Mouse (Mus musculus) kidney, postnatal 14 days (tissue): ENCODE data around the gene Mylk3.

Experiments
- DNase-seq: peaks from one replicate; pipeline ENCODE4 v3.0.0; 2022; ENCODE audit warnings: mixed read lengths

Mylk3 gene

DNA sequence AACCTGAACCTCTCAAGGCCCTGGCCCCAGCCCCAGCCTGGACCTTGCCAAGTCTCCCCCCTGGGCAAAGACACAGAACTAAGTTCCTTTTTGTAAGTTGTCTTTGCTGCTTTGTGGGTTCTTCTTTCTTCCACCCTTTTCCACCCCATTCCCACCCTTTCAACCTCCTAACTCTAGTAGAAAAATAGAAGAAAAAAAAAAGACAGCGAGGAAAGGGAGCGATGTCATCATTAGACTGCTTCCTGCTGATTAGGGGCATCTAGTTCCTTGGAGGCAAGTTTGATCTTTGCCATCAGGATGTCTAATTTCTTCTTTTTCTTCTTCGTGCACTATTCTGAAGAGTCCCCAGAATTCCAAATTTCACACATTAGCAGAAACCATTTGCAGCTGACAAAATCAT is 73.1 kb downstream of the Mylk3 start:
- DNase-seq = no peak

DNA sequence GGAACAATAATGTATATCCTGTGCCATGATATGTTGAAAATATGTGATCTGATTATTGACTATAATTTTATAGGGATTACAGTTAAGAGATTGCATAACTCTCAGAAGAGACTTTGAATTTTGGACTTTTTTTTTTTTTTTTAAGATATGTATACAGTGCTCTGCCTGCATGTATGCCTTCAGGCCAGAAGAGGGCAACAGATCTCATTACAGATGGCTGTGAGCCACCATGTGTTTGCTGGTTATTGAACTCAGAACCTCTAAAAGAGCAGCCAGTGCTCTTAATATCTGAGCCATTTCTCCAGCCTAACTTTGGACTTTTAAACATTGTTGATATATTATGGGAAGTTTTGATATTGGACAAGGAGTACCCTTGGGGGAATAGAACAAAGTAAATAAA is 74.4 kb downstream of the Mylk3 start:
- peak; percentile 42 for DNase-seq

DNA sequence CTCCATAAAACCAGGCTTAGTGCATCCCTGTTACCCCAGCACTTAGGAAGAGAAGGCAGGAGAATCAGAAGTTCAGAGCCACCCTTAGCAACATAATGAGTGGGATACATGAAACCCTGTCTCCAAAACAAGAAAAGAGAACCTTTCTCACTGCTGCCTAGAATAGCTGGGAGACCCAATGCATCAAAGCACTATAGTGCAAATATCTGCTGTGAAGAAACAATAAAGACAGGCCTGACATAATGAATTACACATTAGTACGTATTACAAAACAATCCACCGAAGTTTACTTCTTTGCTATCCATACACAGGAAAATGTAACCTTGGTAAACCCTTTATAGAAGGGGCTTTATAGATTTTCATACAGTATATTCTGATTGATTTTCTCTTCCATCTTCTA is 77.6 kb downstream of the Mylk3 start:
- no peak for DNase-seq

DNA sequence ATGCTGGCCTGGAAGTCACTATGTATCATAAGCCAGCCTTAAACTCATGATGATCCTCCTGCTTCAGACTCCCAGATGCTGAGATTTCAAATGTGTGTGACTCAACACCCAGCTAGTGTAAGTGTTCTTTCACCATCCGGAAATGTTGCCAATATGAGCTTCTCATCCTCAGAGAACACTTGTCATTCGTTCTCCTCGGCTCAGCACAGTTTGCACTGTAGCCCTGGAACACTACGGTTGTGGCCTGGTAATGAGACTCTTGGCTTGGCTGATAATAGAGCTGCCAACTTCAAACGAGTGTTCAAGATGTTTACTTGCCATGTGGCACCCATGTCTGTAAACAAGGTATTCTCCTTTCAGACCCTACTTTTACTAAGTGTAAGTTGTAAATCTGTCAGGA is 82.6 kb downstream of the Mylk3 start:
- DNase-seq = no peak

DNA sequence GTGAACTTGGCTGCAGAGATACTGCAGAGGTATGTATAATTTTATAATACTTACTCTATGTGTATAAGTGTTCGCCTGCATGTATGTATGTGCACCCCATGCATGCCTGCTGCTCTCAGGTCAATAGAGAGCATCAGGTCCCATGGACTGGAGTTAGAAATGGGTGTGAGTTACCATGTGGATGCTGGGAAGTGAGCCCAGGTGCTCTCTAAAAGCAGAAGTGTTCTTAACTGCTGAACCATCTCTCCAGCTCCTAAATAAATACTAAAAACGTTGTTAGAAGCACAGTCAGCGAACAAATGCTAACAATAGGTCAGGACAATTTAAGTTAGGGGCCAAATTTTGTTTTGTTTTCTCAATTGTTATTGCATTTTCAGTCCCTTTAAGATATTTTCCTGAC is 83.2 kb downstream of the Mylk3 start:
- no peak for DNase-seq

- DNase-seq = no peak
Observed at GRCm38 (mm10) chr8:85301941-85302340, 84.2 kb downstream of the Mylk3 start.

GRCm38 (mm10) chr8:85299434-85300077 is 86.6 kb downstream of the Mylk3 start, which contains the start of the genes Orc6 and Vps35:
TSS of gene Orc6 (plus strand) at chr8:85299632.
TSS of gene Vps35 (minus strand) at chr8:85299802.
- DNase-seq = peak; percentile 98

GRCm38 (mm10) chr8:85298600-85299433 is 87.3 kb downstream of the Mylk3 start:
- no peak for DNase-seq

- no peak for DNase-seq
Observed at GRCm38 (mm10) chr8:85286846-85287245, 99.3 kb downstream of the Mylk3 start.
